Comparison of ENCODE assay signal across 17 mouse cellular contexts in the genomic region with DNA sequence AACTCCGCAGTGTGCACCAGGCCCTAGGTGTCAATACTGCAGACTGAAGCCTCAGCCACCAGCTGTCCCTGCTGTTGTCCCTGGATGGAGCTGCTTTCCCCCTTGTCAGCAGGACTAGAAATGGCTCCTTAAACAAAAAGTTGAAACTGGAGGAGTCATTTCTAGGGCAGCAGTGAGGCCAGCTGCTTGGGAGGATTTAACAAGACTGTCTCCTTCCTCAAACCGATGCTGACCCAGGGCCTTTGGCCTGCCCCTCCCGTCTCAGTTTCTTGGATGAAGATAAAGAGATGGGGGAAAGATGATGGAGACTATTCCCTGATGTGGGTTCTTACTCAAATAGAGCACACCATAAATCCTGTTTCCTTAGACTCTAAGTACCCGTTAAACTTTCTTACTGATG.
"Had no signal": no experiment of that assay in that cellular context is flagged by ENCODE, and none has a peak within 500 bp of the region (broad histone marks: within the 10 kb centered on the region; RNA-seq: fewer than 3 reads in every experiment).

No protein-coding gene starts in this region.

- DNase-seq: lung, adult 2 months; lung, postnatal 14 days; lung, postnatal 36 days; right cerebral cortex, postnatal 14 days; thymus, adult 2 months; thymus, postnatal 25 days; thymus, postnatal 4 days had no signal

- H3K4me3 ChIP-seq: lung, embryonic 15.5 days; megakaryocyte, embryonic 14.5 days; midbrain, embryonic 13.5 days; midbrain, embryonic 15.5 days; neural tube, embryonic 12.5 days; stomach, embryonic 15.5 days had no signal

- H3K9ac ChIP-seq: lung, embryonic 15.5 days; midbrain, embryonic 13.5 days; midbrain, embryonic 15.5 days; neural tube, embryonic 12.5 days; stomach, embryonic 15.5 days had no signal

- H3K4me2 ChIP-seq: lung, embryonic 15.5 days; midbrain, embryonic 11.5 days; midbrain, embryonic 13.5 days; midbrain, embryonic 15.5 days; neural tube, embryonic 12.5 days; stomach, embryonic 15.5 days had no signal

- H3K9me3 ChIP-seq: lung, embryonic 15.5 days; midbrain, embryonic 13.5 days; midbrain, embryonic 15.5 days; neural tube, embryonic 12.5 days; stomach, embryonic 15.5 days had no signal

- H3K27me3 ChIP-seq: lung, embryonic 15.5 days; midbrain, embryonic 15.5 days; neural tube, embryonic 12.5 days; stomach, embryonic 15.5 days had no signal

- H3K4me1 ChIP-seq: lung, embryonic 15.5 days; megakaryocyte, embryonic 14.5 days had no signal

- H3K36me3 ChIP-seq: lung, embryonic 15.5 days; midbrain, embryonic 13.5 days; midbrain, embryonic 15.5 days; neural tube, embryonic 12.5 days; stomach, embryonic 15.5 days had no signal

- ATAC-seq: lung, postnatal 0 days; midbrain, embryonic 13.5 days; midbrain, embryonic 15.5 days had no signal

- H3K27ac ChIP-seq: lung, embryonic 15.5 days; macrophage; midbrain, embryonic 13.5 days; midbrain, embryonic 15.5 days; neural tube, embryonic 12.5 days; stomach, embryonic 15.5 days; stomach, postnatal 0 days had no signal
